Mouse (Mus musculus) spleen, postnatal 36 days (tissue): ENCODE measurements around the gene Hdac4.

Experiments
- DNase-seq, 2 experiments: peaks; one replicate each; pipeline ENCODE4 v3.0.0; 2022; ENCODE audit warnings: low spot score in 2 of 2, mixed read lengths in 1 of 2

Gene Hdac4

GRCm38 (mm10) chr1:92178021-92178895 lies 17.2 kb downstream of the Hdac4 start:
- DNase-seq, result peak in 1 of 2 experiments; percentile 23

GRCm38 (mm10) chr1:92177599-92177998 lies 17.9 kb downstream of the Hdac4 start:
- no peak for DNase-seq

DNA sequence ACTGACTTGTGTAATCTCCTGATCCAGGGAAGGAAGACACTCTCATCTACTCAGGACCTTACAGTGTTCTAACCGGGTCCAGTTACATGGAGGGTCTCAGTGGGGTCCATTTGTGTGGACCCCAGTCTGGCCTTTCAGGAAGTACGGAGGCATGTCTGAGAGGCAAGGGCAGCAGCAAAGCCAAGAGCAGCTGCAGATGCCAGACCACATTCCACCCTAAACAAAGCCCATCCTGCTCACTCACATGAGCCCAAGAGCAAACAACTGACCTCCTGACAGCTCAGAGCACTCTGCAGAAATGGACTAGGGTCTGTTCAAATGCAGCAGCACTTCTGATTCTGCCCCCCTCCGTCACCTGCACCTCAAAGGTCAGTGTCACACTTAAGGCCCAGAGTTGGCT lies 18.3 kb downstream of the Hdac4 start:
- DNase-seq, result no peak

- DNase-seq, result no peak
These were observed 20.2 kb downstream of the Hdac4 start for GRCm38 (mm10) chr1:92175266-92175665.

DNA sequence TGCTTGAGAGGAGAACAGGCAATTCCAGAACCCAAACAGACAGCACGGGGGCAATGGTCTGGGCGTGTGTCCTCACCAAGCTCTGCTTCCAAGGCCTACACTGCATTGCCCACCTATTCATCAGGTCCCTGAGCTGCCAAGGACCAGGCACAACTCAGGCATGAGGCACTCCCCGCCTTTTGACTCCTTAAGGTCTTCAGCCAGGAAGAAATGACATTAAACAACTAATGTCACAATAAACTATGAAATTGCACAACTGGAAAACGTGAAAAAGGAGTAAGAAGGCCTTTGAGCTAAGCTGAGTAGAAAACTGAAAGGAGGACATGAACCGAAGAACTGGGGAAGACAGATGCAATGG lies 20.6 kb downstream of the Hdac4 start:
- no peak for DNase-seq

DNA sequence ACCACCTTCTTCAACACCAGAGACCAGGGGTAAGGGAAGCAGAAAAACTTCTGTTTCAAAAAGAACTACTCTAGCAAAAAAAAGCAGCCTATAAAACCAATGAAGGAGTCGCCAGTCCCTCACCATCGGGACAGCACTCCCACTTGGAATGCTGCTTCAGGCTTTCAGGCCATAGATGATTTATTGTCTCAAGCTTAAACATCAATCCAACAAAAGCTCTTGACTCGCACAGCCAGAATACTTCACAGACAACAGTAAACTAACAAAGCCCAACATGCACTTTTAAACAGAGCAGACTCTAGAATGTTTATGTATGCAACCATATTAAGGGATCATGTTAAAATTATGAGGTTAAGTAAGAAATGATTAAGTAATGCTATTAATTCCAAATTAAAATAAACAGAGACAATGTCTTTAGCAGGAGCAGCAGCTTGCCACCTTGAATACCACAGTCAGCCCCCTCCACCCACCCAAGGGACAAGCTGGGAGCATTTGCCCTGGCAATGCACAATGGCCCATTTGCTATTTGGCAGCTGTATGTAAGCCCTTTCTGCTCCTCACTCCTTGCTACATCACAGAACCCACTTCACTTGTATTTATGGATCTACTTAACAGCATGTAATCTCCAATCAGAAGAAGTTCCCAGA lies 21.1 kb downstream of the Hdac4 start:
- DNase-seq, result no peak

GRCm38 (mm10) chr1:92170616-92171235 lies 24.8 kb downstream of the Hdac4 start:
- no peak for DNase-seq

DNA sequence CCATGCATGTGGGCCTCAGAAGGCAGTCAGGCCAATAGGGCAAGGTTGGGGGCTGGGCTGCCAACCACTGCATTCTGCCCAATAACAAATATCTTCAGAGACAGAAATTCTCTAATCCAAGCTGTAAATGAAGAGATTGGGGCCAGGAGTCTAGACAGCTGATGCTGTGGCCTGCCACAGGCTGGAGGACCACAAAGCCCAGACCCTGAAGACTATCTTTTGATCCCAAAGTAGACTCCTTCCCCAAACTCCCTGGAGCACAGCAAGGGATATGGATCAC lies 25.8 kb downstream of the Hdac4 start:
- DNase-seq, result no peak

DNA sequence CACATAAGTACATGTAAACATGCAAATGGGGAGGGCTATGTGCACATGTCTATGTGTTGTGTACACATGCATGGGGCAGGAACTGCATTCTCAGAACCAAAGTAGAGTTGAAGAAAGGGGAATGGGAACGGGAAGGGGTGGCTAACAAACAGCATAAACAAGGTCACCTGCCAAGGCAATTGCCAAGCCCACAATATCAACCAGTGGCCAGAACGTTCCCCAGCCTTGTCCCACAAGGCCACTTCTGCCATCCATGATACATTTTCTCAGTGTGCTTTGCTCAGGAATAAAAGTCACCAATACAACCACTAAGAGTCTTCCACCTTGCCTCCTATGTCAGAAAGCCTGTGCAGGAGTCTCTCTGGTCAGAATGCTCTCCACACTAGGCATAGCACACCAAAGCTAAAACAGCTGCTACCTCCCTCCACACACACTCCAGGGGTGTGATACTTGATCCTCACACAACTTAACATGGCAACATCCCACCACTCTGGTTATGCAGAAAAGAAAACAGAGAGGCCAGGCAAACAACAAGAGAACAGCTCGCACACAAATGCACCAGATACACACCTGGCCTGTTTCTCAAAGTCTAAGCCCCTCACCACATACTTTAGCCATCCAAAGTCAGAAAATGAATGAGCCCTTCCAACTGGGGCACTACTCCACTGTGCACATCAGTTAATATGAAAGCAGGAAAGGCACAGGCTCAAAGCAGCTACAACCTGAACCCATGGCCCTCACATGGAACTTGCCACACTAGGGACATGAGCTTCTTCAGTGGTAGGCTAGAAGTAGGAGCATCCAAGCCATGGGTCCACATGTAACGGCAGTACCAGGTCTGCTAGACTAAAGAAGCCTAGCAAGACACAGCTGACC lies 26.4 kb downstream of the Hdac4 start:
- DNase-seq, result no peak

DNA sequence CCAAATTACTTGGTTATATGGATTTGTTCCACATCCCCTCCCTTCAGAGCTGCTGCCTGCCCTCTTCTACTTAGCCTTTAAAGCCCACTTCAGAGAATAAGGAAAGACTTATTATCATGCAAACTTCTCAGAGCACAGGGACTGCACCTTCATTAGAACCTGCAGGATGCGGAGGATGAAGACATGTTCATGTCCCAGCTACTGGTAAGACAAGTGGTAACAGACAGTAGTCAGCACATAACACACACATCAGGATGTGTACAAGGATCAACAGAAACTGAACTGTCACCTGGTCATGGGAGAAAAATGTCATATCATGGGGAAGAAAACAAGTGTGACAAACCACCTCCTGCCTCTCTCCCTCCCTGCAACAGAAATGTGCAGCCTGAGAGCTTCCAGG lies 31.6 kb downstream of the Hdac4 start:
- DNase-seq, result no peak

- no peak for DNase-seq
These were observed 35.7 kb downstream of the Hdac4 start for GRCm38 (mm10) chr1:92159804-92160203.

GRCm38 (mm10) chr1:92150201-92150600 lies 45.3 kb downstream of the Hdac4 start:
- no peak for DNase-seq

GRCm38 (mm10) chr1:92148527-92148926 lies 47.0 kb downstream of the Hdac4 start:
- no peak for DNase-seq

GRCm38 (mm10) chr1:92144868-92145534 lies 50.5 kb downstream of the Hdac4 start:
- DNase-seq, result no peak

GRCm38 (mm10) chr1:92143331-92143895 lies 52.1 kb downstream of the Hdac4 start:
- DNase-seq, result no peak

DNA sequence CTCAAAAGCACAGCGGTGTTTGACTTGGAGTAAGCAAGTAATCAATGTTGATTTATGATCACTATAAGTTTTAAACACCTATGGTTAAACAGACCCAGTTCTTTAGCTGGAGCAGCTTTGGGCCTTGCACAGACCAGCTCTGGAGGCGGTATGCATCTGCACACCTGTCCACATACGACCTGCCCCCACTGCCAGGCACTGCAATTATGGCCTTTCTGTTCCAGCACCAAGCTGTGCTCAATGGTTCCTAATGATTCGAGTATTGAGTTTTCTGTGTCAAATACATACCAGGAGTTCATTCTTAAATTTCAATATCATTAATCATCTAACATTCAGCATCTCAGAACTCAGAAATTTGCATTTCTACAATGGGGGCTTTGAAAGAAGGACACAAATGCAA lies 52.7 kb downstream of the Hdac4 start:
- no peak for DNase-seq

- DNase-seq, result no peak
These were observed 56.5 kb downstream of the Hdac4 start for GRCm38 (mm10) chr1:92139001-92139400.

- peak in 1 of 2 experiments; percentile 4 for DNase-seq
These were observed 58.2 kb downstream of the Hdac4 start for GRCm38 (mm10) chr1:92137136-92137848.

DNA sequence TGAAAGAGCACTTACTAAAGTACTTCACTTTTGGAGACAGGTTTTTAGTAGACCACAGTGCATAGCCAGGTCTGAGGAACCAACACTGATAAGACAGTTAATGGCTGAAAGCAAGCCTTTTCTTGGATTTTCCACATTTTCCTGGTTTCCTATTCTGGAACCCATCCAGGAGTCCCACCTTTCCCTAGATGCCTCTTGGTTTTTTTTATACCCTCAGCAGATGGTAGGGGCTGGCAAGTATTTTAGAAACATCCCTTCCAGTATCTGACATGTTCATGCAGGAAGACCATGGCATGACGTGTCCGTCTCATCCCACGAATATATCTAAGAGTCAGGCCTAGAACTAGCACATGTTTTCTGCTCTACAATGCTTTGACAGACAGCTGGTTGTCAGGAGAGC lies 59.1 kb downstream of the Hdac4 start:
- DNase-seq, result no peak

GRCm38 (mm10) chr1:92132181-92132580 lies 63.3 kb downstream of the Hdac4 start:
- DNase-seq, result no peak
